Mouse (Mus musculus): Measurements from ENCODE around the gene Foxp2.

GRCm38 (mm10) chr6:14885199-14885598 is 15.9 kb upstream of the Foxp2 start:
- TF ChIP-seq CTCF (IDR thresholded peaks at IDR 0.05; ENCODE audit: borderline replicate concordance, insufficient read depth, low read depth, low read length): no peak
- TF ChIP-seq POLR2A (IDR thresholded peaks at IDR 0.05; ENCODE audit: borderline replicate concordance, insufficient read depth, low read length): no peak

All from cerebellum, adult 2 months (tissue).